Mouse (Mus musculus) mouse trophoblast stem cell (cell line): Measurements from ENCODE around the gene Lgals9.

Experiments used
- in situ Hi-C, 2 experiments: fragments of 300-500 bp; cut with MseI, MboI; formaldehyde crosslinking; loops; 2 replicates in 1 of 2; 3 replicates in 1 of 2; pipeline ENCODE4 v1.15.1; 2025

The Lgals9 gene

GRCm38 (mm10) chr11:78924916-78925315, 59.8 kb downstream of the Lgals9 start:
- in situ Hi-C loops = loop anchor here (5.0 to 10.0 kb wide), 2 partner anchors 68 to 70 kb away; no protein-coding TSS in a partner anchor

DNA sequence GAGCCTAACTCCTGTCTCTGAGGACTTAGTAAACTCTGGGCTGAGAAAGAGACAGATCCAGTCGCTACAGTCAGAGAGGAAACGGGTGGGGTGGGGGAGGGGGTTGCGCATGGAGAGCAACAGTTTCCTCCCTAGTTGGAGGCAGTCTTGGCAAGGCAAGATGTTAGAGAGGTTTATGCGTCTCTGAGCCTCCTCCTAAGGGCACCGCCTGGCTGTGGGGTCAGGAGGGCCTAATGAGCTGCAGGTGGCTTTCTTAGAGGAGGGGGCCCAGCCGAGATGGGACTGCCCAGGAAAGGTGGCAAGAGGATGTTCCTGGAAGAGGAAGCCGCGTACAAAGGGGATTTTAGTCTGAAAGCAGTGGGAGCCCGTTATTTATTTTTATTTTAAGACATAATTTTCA, 60.6 kb downstream of the Lgals9 start:
- in situ Hi-C loops = loop anchor here (5.0 to 10.0 kb wide), 2 partner anchors 67 to 69 kb away; no protein-coding TSS in a partner anchor

- in situ Hi-C loops = loop anchor here (5.0 to 10.0 kb wide), 2 partner anchors 66 to 68 kb away; no protein-coding TSS in a partner anchor
Observed at GRCm38 (mm10) chr11:78922678-78923407, 61.9 kb downstream of the Lgals9 start.

DNA sequence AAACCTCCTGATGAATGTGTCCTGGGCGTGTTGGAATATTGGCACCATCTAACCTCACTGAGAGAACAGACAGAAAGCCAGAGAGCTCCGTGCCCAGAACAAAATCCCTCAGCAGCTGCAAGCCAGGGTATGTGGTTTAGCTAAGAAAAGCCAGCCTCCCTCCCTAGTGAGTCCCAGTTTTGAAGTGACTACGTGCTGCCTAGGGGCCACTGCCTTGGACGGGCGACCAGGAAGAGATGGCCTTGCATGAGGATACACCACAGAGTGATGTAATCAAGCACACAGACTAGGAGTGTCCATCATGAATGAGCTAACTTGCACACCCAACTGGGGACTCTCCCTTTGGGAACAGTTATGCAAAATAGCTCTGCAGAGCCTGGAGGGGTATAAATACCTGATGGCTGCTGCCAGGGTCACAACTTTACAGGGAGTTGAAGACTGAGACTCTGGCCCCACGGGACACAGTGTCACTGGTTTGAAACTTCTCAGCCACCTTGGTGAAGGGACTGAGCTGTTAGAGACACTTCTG, 64.3 kb downstream of the Lgals9 start, which contains the start of gene Nos2:
TSS of gene Nos2 (plus strand) at position 377 of the 529 bp plus-strand sequence.
- in situ Hi-C loops = loop anchor here (5.0 to 10.0 kb wide), 2 partner anchors 63 to 66 kb away; no protein-coding TSS in a partner anchor

GRCm38 (mm10) chr11:78919745-78920144, 65.0 kb downstream of the Lgals9 start:
- in situ Hi-C loops = loop anchor here (5.0 to 10.0 kb wide), 2 partner anchors 62 to 65 kb away; no protein-coding TSS in a partner anchor

- in situ Hi-C loops = no loop called here
Observed at GRCm38 (mm10) chr11:78916410-78916809, 68.3 kb downstream of the Lgals9 start.

DNA sequence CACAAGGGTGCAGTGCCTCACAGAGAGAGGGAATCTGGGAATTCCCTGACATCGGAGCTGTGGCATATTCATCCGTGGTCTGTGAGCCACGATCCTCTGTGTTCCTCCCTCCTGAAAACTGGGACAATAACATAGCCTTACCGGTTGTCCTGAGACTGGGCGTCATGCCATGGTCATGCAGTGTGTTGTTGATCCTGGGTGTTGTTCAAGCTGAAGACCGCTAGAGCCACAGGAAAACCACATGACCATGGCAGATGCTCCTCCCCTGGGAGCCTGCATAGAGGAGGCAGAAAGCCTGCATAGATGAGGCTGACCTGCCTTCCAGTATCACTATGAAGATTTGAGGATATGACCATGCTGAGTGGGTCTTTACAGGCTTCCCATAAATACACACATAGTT, 69.3 kb downstream of the Lgals9 start:
- in situ Hi-C loops = no loop called here
